ENCODE assay signal across 8 mouse cellular contexts in the genomic region with DNA sequence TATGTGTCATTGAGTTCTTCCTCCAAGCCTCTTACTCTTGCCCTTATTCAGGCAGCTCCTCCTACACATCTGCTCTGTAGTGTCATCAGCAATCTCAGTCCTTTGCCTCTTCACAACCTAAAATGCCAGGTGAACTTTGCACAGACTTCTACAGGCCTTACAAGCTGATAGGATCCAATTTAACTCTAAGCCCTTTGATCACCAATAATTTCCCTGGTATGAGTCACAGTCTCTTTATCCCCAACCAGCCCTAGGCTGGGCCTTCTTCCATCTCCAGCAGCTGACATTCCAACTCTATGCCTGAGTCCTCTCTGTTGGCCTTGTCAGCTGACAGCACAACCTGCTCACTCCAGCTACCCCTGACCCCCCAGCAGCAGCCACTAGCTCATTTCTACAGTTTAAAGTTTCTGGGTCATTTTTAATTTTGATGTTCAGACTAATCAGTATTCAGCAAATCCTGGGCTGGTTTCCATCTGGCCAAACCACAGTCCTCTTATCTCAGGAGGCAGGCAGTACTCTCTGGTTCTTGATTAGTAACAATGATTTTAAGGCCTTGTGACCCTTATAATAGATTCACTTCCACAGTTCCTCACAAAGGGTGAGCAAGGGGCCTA. TPM values are rescaled to one million over a fixed set of nuclear protein-coding genes. Genes with fewer than 3 reads are reported as not detected.
A peak's percentile ranks its signal among the peaks of the same experiment; 100 is the strongest.
DNase-seq lines count a peak whose midpoint lies in the region; ATAC-seq and TF ChIP-seq lines count a peak whose summit lies in the region.

No protein-coding gene starts in this region.

- H3K9me3 ChIP-seq in liver, embryonic 12.5 days (replicated peaks): no peaks in the 10 kb centered on the region
- no peaks in the 10 kb centered on the region for H3K9me3 ChIP-seq in midbrain, embryonic 16.5 days (replicated peaks; ENCODE audit: control insufficient read depth, low read length, poor library complexity, severe bottlenecking)
- H3K9me3 ChIP-seq in hindbrain, embryonic 11.5 days (ENCODE audit: control insufficient read depth, low read length): no peaks in the 10 kb centered on the region

- no peak overlapping the region for H3K4me2 ChIP-seq in liver, embryonic 12.5 days
- H3K4me2 ChIP-seq in midbrain, embryonic 16.5 days (ENCODE audit: low read length): no peak overlapping the region
- H3K4me2 ChIP-seq in hindbrain, embryonic 11.5 days (replicated peaks; ENCODE audit: low read depth, low read length): no peak overlapping the region

- no peak overlapping the region for H3K4me3 ChIP-seq in liver, embryonic 12.5 days
- no peak overlapping the region for H3K4me3 ChIP-seq in cerebellum, adult 2 months (replicated peaks; ENCODE audit: insufficient read depth, low read depth, low read length)
- H3K4me3 ChIP-seq in midbrain, embryonic 16.5 days (ENCODE audit: low read depth, low read length): no peak overlapping the region
- no peak overlapping the region for H3K4me3 ChIP-seq in hindbrain, embryonic 11.5 days (ENCODE audit: low read depth, low read length)

- H3K27me3 ChIP-seq in liver, embryonic 12.5 days (replicated peaks): 0 out of 2 replicates have a peak, but pooled peaks cover 5% of the 10 kb centered on the region
- no peaks in the 10 kb centered on the region for H3K27me3 ChIP-seq in cerebellum, adult 2 months (ENCODE audit: control insufficient read depth, insufficient read depth, low read length)
- no peaks in the 10 kb centered on the region for H3K27me3 ChIP-seq in midbrain, embryonic 16.5 days (ENCODE audit: control insufficient read depth, insufficient read depth, low read depth, low read length)
- H3K27me3 ChIP-seq in hindbrain, embryonic 11.5 days (ENCODE audit: control insufficient read depth, insufficient read depth, low read length): no peaks in the 10 kb centered on the region

- H3K4me1 ChIP-seq in liver, embryonic 12.5 days: peaks cover 9% of the 10 kb centered on the region
- H3K4me1 ChIP-seq in cerebellum, adult 2 months (ENCODE audit: control insufficient read depth, insufficient read depth, low read length): no peaks in the 10 kb centered on the region
- no peaks in the 10 kb centered on the region for H3K4me1 ChIP-seq in midbrain, embryonic 16.5 days (ENCODE audit: control insufficient read depth, insufficient read depth, low read length)
- H3K4me1 ChIP-seq in hindbrain, embryonic 11.5 days (replicated peaks; ENCODE audit: control insufficient read depth, insufficient read depth, low read length): no peaks in the 10 kb centered on the region

- no peak for TF ChIP-seq CTCF in cerebellum, adult 2 months (IDR thresholded peaks at IDR 0.05; ENCODE audit: borderline replicate concordance, insufficient read depth, low read depth, low read length)

- no peak overlapping the region for H3K9ac ChIP-seq in liver, embryonic 12.5 days
- no peak overlapping the region for H3K9ac ChIP-seq in midbrain, embryonic 16.5 days (ENCODE audit: low read depth, low read length)
- H3K9ac ChIP-seq in hindbrain, embryonic 11.5 days (ENCODE audit: low read depth, low read length): no peak overlapping the region

- H3K36me3 ChIP-seq in liver, embryonic 12.5 days: no peaks in the 10 kb centered on the region
- H3K36me3 ChIP-seq in midbrain, embryonic 16.5 days (ENCODE audit: control insufficient read depth, insufficient read depth, low read length): no peaks in the 10 kb centered on the region
- no peaks in the 10 kb centered on the region for H3K36me3 ChIP-seq in hindbrain, embryonic 11.5 days (ENCODE audit: control insufficient read depth, insufficient read depth, low read length)

- H3K27ac ChIP-seq in liver, embryonic 12.5 days: no peak overlapping the region
- H3K27ac ChIP-seq in cerebellum, adult 2 months (ENCODE audit: insufficient read depth, low read length): no peak overlapping the region; the same call in 1 of the 2 replicates
- H3K27ac ChIP-seq in midbrain, embryonic 16.5 days (ENCODE audit: low read length): no peak overlapping the region
- H3K27ac ChIP-seq in hindbrain, embryonic 11.5 days (ENCODE audit: low read depth, low read length): no peak overlapping the region

- TF ChIP-seq POLR2A in cerebellum, adult 2 months (IDR thresholded peaks at IDR 0.05; ENCODE audit: borderline replicate concordance, insufficient read depth, low read length): no peak

- peak; percentile 6 for DNase-seq in liver
- DNase-seq in heart, adult 8-10 months (ENCODE audit: low spot score): peak; percentile 80
- peak; percentile 49 to 68 for DNase-seq in kidney, postnatal 25 days
- DNase-seq in ovary, postnatal 10 days (ENCODE audit: low spot score): peak; percentile 26
- no peak for DNase-seq in cerebellum, adult 2 months
- no peak for DNase-seq in hindbrain, embryonic 11.5 days (ENCODE audit: low spot score)

- no peak for ATAC-seq in liver, embryonic 12.5 days
- no peak for ATAC-seq in midbrain, embryonic 16.5 days
- no peak for ATAC-seq in hindbrain, embryonic 11.5 days (ENCODE audit: low FRiP score)

RNA-seq across cellular contexts. Expression of gene Hspa4, which starts 8.1 kb away (rescaled TPM):
- polyA plus RNA-seq in liver, embryonic 12.5 days (2016; fragmentation: Nextera tagmentation; extraction: Ambion mirVana): 101 and 103 TPM in 2 replicates
- 100 to 1,000 TPM; 113 to 135 (median 122) TPM for total RNA-seq in heart, adult 8-10 months (2022)
- polyA plus RNA-seq in cerebellum, adult 2 months (2012; rRNA removed): 86.9 and 87.9 TPM in 2 replicates
- 37.9 and 38.1 TPM in 2 replicates for polyA plus RNA-seq in midbrain, embryonic 16.5 days (2015; fragmentation: Nextera tagmentation; extraction: Ambion mirVana)
- 112 and 115 TPM in 2 replicates for polyA plus RNA-seq in hindbrain, embryonic 11.5 days (2014; fragmentation: Nextera tagmentation; extraction: Ambion mirVana)

RNA-seq across cellular contexts. Expression of gene Zcchc10, which starts 16.1 kb away (rescaled TPM):
- polyA plus RNA-seq in liver, embryonic 12.5 days (2016; fragmentation: Nextera tagmentation; extraction: Ambion mirVana): 18.3 and 19.8 TPM in 2 replicates
- total RNA-seq in heart, adult 8-10 months (2022): 10 to 100 TPM in 1 of 4 experiments, 1 to 10 TPM in 3; 6.6 to 10.6 (median 6.7) TPM
- 10.8 and 11.8 TPM in 2 replicates for polyA plus RNA-seq in cerebellum, adult 2 months (2012; rRNA removed)
- 13.7 and 16.1 TPM in 2 replicates for polyA plus RNA-seq in midbrain, embryonic 16.5 days (2015; fragmentation: Nextera tagmentation; extraction: Ambion mirVana)
- 22.7 and 25.3 TPM in 2 replicates for polyA plus RNA-seq in hindbrain, embryonic 11.5 days (2014; fragmentation: Nextera tagmentation; extraction: Ambion mirVana)

RNA-seq across cellular contexts. Expression of gene Aff4, which starts 42.3 kb away (rescaled TPM):
- polyA plus RNA-seq in liver, embryonic 12.5 days (2016; fragmentation: Nextera tagmentation; extraction: Ambion mirVana): 18.8 and 19.8 TPM in 2 replicates
- total RNA-seq in heart, adult 8-10 months (2022): 10 to 100 TPM; 73.2 to 91.8 (median 82.4) TPM
- polyA plus RNA-seq in cerebellum, adult 2 months (2012; rRNA removed): 48.2 and 50.8 TPM in 2 replicates
- 42.4 and 53.5 TPM in 2 replicates for polyA plus RNA-seq in midbrain, embryonic 16.5 days (2015; fragmentation: Nextera tagmentation; extraction: Ambion mirVana)
- 43.0 and 120 TPM in 2 replicates for polyA plus RNA-seq in hindbrain, embryonic 11.5 days (2014; fragmentation: Nextera tagmentation; extraction: Ambion mirVana)

Comparison
In these comparisons a context has a peak if more than half of its experiments do, and no peak if none do; other contexts are left out.
1. DNase-seq: peak in liver (single experiment), heart, adult 8-10 months (single experiment), kidney, postnatal 25 days (2 of 2) and ovary, postnatal 10 days (single experiment); none in cerebellum, adult 2 months (0 of 2) and hindbrain, embryonic 11.5 days (single experiment).